Mouse (Mus musculus) CH12.LX (cell line): ENCODE data around the gene Tmem92. TPM values are rescaled to one million over a fixed set of nuclear protein-coding genes. Genes with fewer than 3 reads are reported as not detected.
"Not testable (repeated sequence)": the region's sequence is repeated elsewhere in the genome, so short reads cannot be mapped to it uniquely, and the experiment has no call there.

Experiments used
- DNase-seq: peaks from one replicate; pipeline ENCODE4 v3.0.0-alpha.2; 2013; ENCODE audit errors: extremely low read depth
- H3K27ac ChIP-seq: 2 replicates; pipeline ENCODE4 v1.5.1; 2012; ENCODE audit warnings: low read depth, mild to moderate bottlenecking, control low read depth, moderate library complexity; ENCODE audit not compliant: insufficient read depth
- H3K27me3 ChIP-seq: replicated peaks from 2 replicates; pipeline ENCODE3; 2012; ENCODE audit warnings: inconsistent platforms
- H3K36me3 ChIP-seq, 2 experiments: replicated peaks in 1 of 2; 2 replicates each; pipeline versions ENCODE3 to v1.6.1; 2012; ENCODE audit warnings: inconsistent platforms in 1 of 2, low read length in 1 of 2, mild to moderate bottlenecking in 1 of 2, mixed read lengths in 1 of 2, moderate library complexity in 1 of 2; ENCODE audit not compliant: control insufficient read depth in 1 of 2, insufficient read depth in 1 of 2
- H3K4me1 ChIP-seq, 2 experiments: 2 replicates each; pipeline ENCODE4 v1.6.1; 2012; ENCODE audit warnings: inconsistent platforms in 1 of 2, moderate library complexity in 1 of 2; ENCODE audit not compliant: insufficient read depth in 2 of 2, control insufficient read depth in 1 of 2
- H3K4me2 ChIP-seq: 2 replicates; pipeline ENCODE4 v1.6.1; 2012; ENCODE audit warnings: low read depth, mild to moderate bottlenecking, control low read depth; ENCODE audit not compliant: poor library complexity, insufficient read depth, severe bottlenecking
- H3K4me3 ChIP-seq, 3 experiments: fragments of 150-350 bp in 1 of 3; sonication (generic) in 1 of 3; replicated peaks in 1 of 3; 2 replicates each; pipeline versions ENCODE3 to v1.5.1; 2011 to 2012; ENCODE audit warnings: low read depth in 2 of 3, low read length in 2 of 3, mild to moderate bottlenecking in 2 of 3, moderate library complexity in 2 of 3, control low read depth in 1 of 3, improper control_type of control experiment in 1 of 3, inconsistent platforms in 1 of 3, mixed read lengths in 1 of 3; ENCODE audit not compliant: poor library complexity in 1 of 3
- H3K79me2 ChIP-seq: replicated peaks from 2 replicates; pipeline ENCODE4 v1.6.1; 2012; ENCODE audit warnings: mild to moderate bottlenecking, moderate library complexity; ENCODE audit not compliant: control insufficient read depth, poor library complexity, insufficient read depth, severe bottlenecking; ENCODE audit errors: extremely low read depth
- H3K9ac ChIP-seq: 2 replicates; pipeline ENCODE4 v1.6.1; 2012; ENCODE audit warnings: low read depth, mild to moderate bottlenecking, control low read depth, moderate library complexity; ENCODE audit not compliant: insufficient read depth
- H3K9me3 ChIP-seq: replicated peaks from 2 replicates; pipeline ENCODE3; 2012; ENCODE audit warnings: low read length, inconsistent platforms, mixed read lengths
- CTCF ChIP-seq, 2 experiments: IDR thresholded peaks in 1 of 2; conservative IDR thresholded peaks in 1 of 2; 2 replicates each; pipeline ENCODE4 v1.5.1; 2011 to 2012; ENCODE audit warnings: low read depth in 2 of 2, low read length in 2 of 2, improper control_type of control experiment in 1 of 2, inconsistent platforms in 1 of 2, mild to moderate bottlenecking in 1 of 2, moderate library complexity in 1 of 2
- E2F4 ChIP-seq: IDR thresholded peaks from 2 replicates; pipeline ENCODE4 v1.6.1; 2011; ENCODE audit warnings: low read depth, low read length, improper control_type of control experiment; ENCODE audit not compliant: insufficient replicate concordance
- ELF1 ChIP-seq: IDR thresholded peaks from 2 replicates; pipeline ENCODE4 v1.6.1; 2014; ENCODE audit warnings: low read depth, mild to moderate bottlenecking, inconsistent platforms, low read length, improper control_type of control experiment
- HCFC1 ChIP-seq: IDR thresholded peaks from 2 replicates; pipeline ENCODE4 v1.6.1; 2012; ENCODE audit warnings: low read depth, mild to moderate bottlenecking, inconsistent platforms, low read length, improper control_type of control experiment
- IRF4 ChIP-seq: IDR thresholded peaks from 2 replicates; pipeline ENCODE4 v1.6.1; 2014; ENCODE audit warnings: low read depth, mild to moderate bottlenecking, inconsistent platforms, low read length, improper control_type of control experiment
- MEF2A ChIP-seq: IDR thresholded peaks from 2 replicates; pipeline ENCODE4 v1.6.1; 2014; ENCODE audit warnings: low read depth, mild to moderate bottlenecking, inconsistent platforms, low read length, improper control_type of control experiment, borderline replicate concordance
- MXI1 ChIP-seq: IDR thresholded peaks from 2 replicates; pipeline ENCODE4 v1.6.1; 2011; ENCODE audit warnings: mild to moderate bottlenecking, low read depth, low read length, improper control_type of control experiment
- MYC ChIP-seq: IDR thresholded peaks from 2 replicates; pipeline ENCODE4 v1.6.1; 2011; ENCODE audit warnings: low read depth, mild to moderate bottlenecking, improper control_type of control experiment, low read length
- NELFE ChIP-seq: IDR thresholded peaks from 2 replicates; pipeline ENCODE4 v1.6.1; 2011; ENCODE audit warnings: low read depth, low read length, improper control_type of control experiment
- NRF1 ChIP-seq: IDR thresholded peaks from 2 replicates; pipeline ENCODE4 v1.6.1; 2014; ENCODE audit warnings: low read depth, mild to moderate bottlenecking, inconsistent platforms, low read length, improper control_type of control experiment, moderate library complexity
- PAX5 ChIP-seq: IDR thresholded peaks from 2 replicates; pipeline ENCODE4 v1.6.1; 2012; ENCODE audit warnings: low read length, inconsistent platforms, mixed read lengths
- POLR2A ChIP-seq: IDR thresholded peaks from 2 replicates; pipeline ENCODE4 v1.6.1; 2011; ENCODE audit warnings: low read depth, mild to moderate bottlenecking, improper control_type of control experiment, low read length
- POLR2AphosphoS2 ChIP-seq: IDR thresholded peaks from 2 replicates; pipeline ENCODE4 v1.6.1; 2011; ENCODE audit warnings: low read depth, low read length, improper control_type of control experiment
- RAD21 ChIP-seq: IDR thresholded peaks from 2 replicates; pipeline ENCODE4 v1.6.1; 2011; ENCODE audit warnings: low read depth, mild to moderate bottlenecking, low read length, improper control_type of control experiment, moderate library complexity
- SIN3A ChIP-seq: IDR thresholded peaks from 2 replicates; pipeline ENCODE4 v1.6.1; 2012; ENCODE audit warnings: low read length, improper control_type of control experiment, inconsistent platforms
- SMC3 ChIP-seq: IDR thresholded peaks from 2 replicates; pipeline ENCODE4 v1.6.1; 2011; ENCODE audit warnings: low read depth, low read length, improper control_type of control experiment
- TBP ChIP-seq: conservative IDR thresholded peaks from 2 replicates; pipeline ENCODE4 v1.6.1; 2011; ENCODE audit warnings: low read depth, low read length, improper control_type of control experiment
- USF1 ChIP-seq: IDR thresholded peaks from 2 replicates; pipeline ENCODE4 v1.6.1; 2014; ENCODE audit warnings: low read depth, mild to moderate bottlenecking, inconsistent platforms, low read length, improper control_type of control experiment
- ZMIZ1 ChIP-seq: IDR thresholded peaks from 2 replicates; pipeline ENCODE4 v1.6.1; 2012; ENCODE audit warnings: low read depth, mild to moderate bottlenecking, inconsistent platforms, low read length, improper control_type of control experiment
- ZNF384 ChIP-seq: IDR thresholded peaks from 2 replicates; pipeline ENCODE4 v1.6.1; 2012; ENCODE audit warnings: low read depth, low read length, improper control_type of control experiment, inconsistent platforms
- dilution Hi-C: fragments of 300-500 bp; cut with MboI; formaldehyde crosslinking; loops from 2 replicates; pipeline ENCODE4 v1.14.3; 2020; ENCODE audit warnings: low sequenced_read_pairs; ENCODE audit not compliant: extremely low pct_unique_long_range_greater_than_20kb, extremely low pct_ligation_motif_present
- in situ Hi-C: fragments of 300-500 bp; cut with MboI; formaldehyde crosslinking; loops from 3 replicates; pipeline ENCODE4 v1.14.3; 2019; ENCODE audit warnings: low sequenced_read_pairs, low pct_ligation_motif_present, low pct_unique_long_range_greater_than_20kb, mixed read lengths
- polyA plus RNA-seq: library from polyadenylated mRNA; unstranded; fragments of >175 nt; gene quantifications from 2 replicates; pipeline ENCODE4 v1.2.1, GENCODE M21; 2012; ENCODE audit warnings: low read depth; ENCODE audit not compliant: insufficient read length
- total RNA-seq, 2 experiments: library from RNA; depleted of rRNA; stranded (reverse); fragments of 300-350 nt in 1 of 2; fragments of >200 nt in 1 of 2; gene quantifications; 2 replicates each; pipeline ENCODE4 v1.2.3; 2012 to 2014

The Tmem92 gene
- total and polyA plus RNA-seq, 3 experiments, result not detected

DNA sequence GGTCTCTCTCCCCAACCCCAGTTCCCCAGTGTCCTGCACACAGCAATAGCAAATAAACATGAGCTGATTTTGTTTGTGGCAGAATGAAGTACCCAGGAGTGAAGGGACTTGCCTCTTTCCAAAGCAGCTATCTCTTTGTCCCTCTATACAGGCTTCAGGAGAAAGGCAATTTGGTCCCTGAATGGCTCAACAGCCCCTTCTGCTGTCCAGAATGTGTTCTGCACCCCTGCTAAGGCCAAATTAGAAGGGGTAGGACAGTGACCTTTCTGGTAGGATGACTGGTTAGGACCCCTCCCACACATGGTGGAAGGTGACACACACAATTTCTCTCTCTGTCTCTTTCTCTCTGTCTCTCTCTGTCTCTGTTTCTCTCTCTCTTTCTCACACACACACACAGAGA lies 36.9 kb upstream of the Tmem92 start:
- TF ChIP-seq RAD21 (peak; percentile 43), SMC3 (peak; percentile 33; the same call in 1 of the 2 replicates), CTCF (conservative IDR thresholded peaks at IDR 0.05 in 1 of 2, IDR thresholded peaks at IDR 0.05 in 1 of 2; ENCODE audit: low read depth in 2 of 2, low read length in 2 of 2) (peak in 1 of 2 experiments; percentile 59; a peak in 2 of 4 replicates)
- H3K9me3 ChIP-seq, dilution Hi-C loops, H3K4me3 ChIP-seq, in situ Hi-C loops, H3K27ac ChIP-seq, H3K4me1 ChIP-seq, H3K36me3 ChIP-seq, H3K9ac ChIP-seq, H3K79me2 ChIP-seq, H3K4me2 ChIP-seq: not testable (repeated sequence)
- DNase-seq, result peak; percentile 8
- peaks cover 12% of the 10 kb centered on the region for H3K27me3 ChIP-seq

DNA sequence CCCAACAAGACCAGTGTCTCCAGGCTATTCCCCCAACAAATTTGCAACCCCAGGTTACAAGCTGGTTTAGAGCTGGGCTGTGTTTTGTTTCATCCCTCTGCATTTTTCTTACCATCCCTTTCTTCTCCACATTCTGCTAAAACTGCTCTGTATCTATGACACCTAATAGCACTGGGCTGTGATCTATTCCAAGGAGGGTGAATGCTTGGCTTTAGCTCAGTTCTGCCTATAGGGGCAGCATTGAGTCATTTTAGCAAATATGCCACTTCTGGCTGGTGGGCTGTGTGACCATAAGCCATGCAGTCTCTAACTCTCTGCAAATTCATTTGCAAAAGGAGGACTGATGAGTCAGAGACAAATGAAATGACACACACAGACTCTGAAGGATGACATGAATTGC lies 36.4 kb upstream of the Tmem92 start:
- H3K4me3 ChIP-seq, H3K4me1 ChIP-seq, in situ Hi-C loops, H3K9me3 ChIP-seq, H3K79me2 ChIP-seq, H3K27ac ChIP-seq, H3K36me3 ChIP-seq, dilution Hi-C loops, H3K4me2 ChIP-seq, H3K9ac ChIP-seq: not testable (repeated sequence)
- DNase-seq, result peak; percentile 12
- TF ChIP-seq CTCF (conservative IDR thresholded peaks at IDR 0.05 in 1 of 2, IDR thresholded peaks at IDR 0.05 in 1 of 2; ENCODE audit: low read depth in 2 of 2, low read length in 2 of 2), result peak; percentile 28 to 38; a peak in 2 of 4 replicates
- H3K27me3 ChIP-seq, result peaks cover 12% of the 10 kb centered on the region

DNA sequence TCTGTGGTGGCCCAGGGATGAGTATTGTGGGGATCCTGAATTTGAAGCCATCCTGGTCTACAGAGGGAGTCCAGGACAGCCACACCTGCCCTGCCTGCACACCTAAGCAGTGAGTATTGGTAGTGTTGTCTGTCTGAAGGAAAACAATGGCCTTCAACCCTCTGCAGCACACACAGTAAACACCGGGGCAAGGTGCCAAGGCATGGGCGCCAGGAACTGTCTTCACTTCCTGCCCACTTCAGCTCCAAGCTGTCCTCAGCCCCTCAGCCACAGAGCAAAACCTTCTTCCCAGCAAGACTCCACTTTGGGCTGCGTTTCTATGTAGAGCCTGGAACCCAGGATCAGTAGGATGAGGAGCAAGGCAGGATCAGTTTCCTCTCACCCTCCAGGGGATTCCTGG lies 29.0 kb upstream of the Tmem92 start:
- DNase-seq, in situ Hi-C loops: not testable (repeated sequence)

DNA sequence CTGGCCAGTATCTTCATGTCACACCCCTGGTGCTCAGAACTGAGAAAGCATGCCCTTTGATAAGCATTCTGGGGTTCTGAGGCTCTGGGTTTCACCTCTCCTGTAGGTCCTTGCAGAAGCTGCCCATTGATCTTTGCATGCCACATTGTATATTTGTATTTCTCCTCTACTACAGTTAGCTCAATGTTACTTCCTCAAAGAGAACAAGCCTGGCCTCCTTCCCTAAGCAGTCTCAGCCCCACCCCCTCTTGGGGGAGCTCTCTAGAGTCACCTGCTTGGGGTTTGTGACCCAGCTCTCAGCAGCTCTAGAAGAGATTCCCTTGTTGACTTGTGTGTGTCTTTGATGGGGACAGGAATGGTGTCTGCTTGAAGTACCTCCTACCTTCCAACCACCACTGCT lies 9.2 kb upstream of the Tmem92 start:
- DNase-seq, result peak; percentile 13
- Histone ChIP-seq H3K4me1 (0 out of 4 replicates have a peak, but pooled peaks cover 0 to 4% of the 10 kb centered on the region in 2 experiments), H3K9ac (no peak overlapping the region), H3K9me3 (peaks cover 3% of the 10 kb centered on the region), H3K36me3 (no peaks in the 10 kb centered on the region), H3K4me2 (no peak overlapping the region), H3K79me2 (no peaks in the 10 kb centered on the region), H3K27me3 (peaks cover 52% of the 10 kb centered on the region), H3K27ac (no peak overlapping the region), H3K4me3 (no peak overlapping the region)
- TF ChIP-seq IRF4 (no peak), ZNF384 (no peak), NELFE (no peak), ZMIZ1 (no peak), POLR2A (no peak), USF1 (no peak), MXI1 (no peak), TBP (no peak), NRF1 (no peak), POLR2AphosphoS2 (no peak), MEF2A (no peak), HCFC1 (no peak), E2F4 (no peak), SIN3A (no peak), PAX5 (no peak), MYC (no peak), ELF1 (no peak)
- dilution Hi-C loops (no loop called here), in situ Hi-C loops (no loop called here)

More for the DNA sequence above, 29.0 kb upstream of the Tmem92 start:
- peaks cover 22% of the 10 kb centered on the region for H3K27me3 ChIP-seq
- H3K9me3 ChIP-seq, dilution Hi-C loops, H3K36me3 ChIP-seq, H3K9ac ChIP-seq, H3K27ac ChIP-seq, H3K79me2 ChIP-seq, H3K4me1 ChIP-seq, H3K4me2 ChIP-seq, H3K4me3 ChIP-seq: not testable (repeated sequence)
